Mouse (Mus musculus): Measurements from ENCODE around the gene Slc16a5.

DNA sequence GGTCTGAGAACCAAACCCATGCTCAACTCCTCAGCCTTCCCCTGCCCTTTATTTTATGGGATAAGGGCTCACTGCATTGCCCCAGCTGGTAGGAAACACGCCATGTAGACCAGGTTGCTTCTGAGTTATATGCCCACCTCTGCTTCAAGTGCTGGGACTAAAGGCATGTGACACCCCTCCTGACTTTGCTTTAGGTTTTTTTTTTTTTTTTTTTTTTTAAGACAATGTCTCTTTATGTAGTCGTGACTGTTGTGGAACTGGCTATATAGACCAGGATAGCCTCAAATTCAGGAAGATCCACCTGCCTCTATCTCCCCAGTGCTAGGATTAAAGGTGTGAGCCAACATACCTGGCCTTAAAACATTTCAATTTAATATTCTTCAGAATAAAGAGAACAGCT lies 60.4 kb downstream of the Slc16a5 start:
- no peak for TF ChIP-seq POLR2A (IDR thresholded peaks at IDR 0.05; ENCODE audit: borderline replicate concordance, extremely low read depth, insufficient read depth, insufficient read length, poor library complexity, severe bottlenecking)
- TF ChIP-seq CTCF (IDR thresholded peaks at IDR 0.05; ENCODE audit: borderline replicate concordance, extremely low read depth, insufficient read depth, insufficient read length), result no peak

All from brain, embryonic 14.5 days (tissue).